Mouse (Mus musculus) limb, embryonic 14.5 days (tissue): Measurements from ENCODE around the gene C1qtnf5. TPM values are rescaled to one million over a fixed set of nuclear protein-coding genes. Genes with fewer than 3 reads are reported as not detected.

Source experiments
- ATAC-seq: fragments of 200-750 bp; cut with Nextera tagmentation; 2 replicates; pipeline ENCODE4 v1.8.0; 2017; ENCODE audit warnings: low read depth, moderate number of reproducible peaks, moderate TSS enrichment; ENCODE audit not compliant: low FRiP score
- DNase-seq: peaks from one replicate; pipeline ENCODE4 v3.0.0-alpha.2; 2015; ENCODE audit warnings: low spot score
- H3K27ac ChIP-seq: fragments of 300-500 bp; sonication (generic); replicated peaks from 2 replicates; pipeline ENCODE4 v1.5.1; 2014; ENCODE audit warnings: low read depth, mild to moderate bottlenecking, low read length, moderate library complexity, mixed read lengths
- H3K27me3 ChIP-seq: fragments of 300-500 bp; sonication (generic); 2 replicates; pipeline ENCODE4 v1.6.1; 2014; ENCODE audit warnings: low read length, mixed read lengths; ENCODE audit not compliant: control insufficient read depth, insufficient read depth
- H3K36me3 ChIP-seq: fragments of 300-500 bp; sonication (generic); 2 replicates; pipeline ENCODE4 v1.6.1; 2014; ENCODE audit warnings: mild to moderate bottlenecking, low read length, moderate library complexity, mixed read lengths; ENCODE audit not compliant: control insufficient read depth, insufficient read depth
- H3K4me1 ChIP-seq: fragments of 300-500 bp; sonication (generic); 2 replicates; pipeline ENCODE4 v1.6.1; 2014; ENCODE audit warnings: antibody characterized with exemption, low read length, mixed read lengths; ENCODE audit not compliant: control insufficient read depth, insufficient read depth
- H3K4me2 ChIP-seq: fragments of 300-500 bp; sonication (generic); replicated peaks from 2 replicates; pipeline ENCODE4 v1.6.1; 2014; ENCODE audit warnings: low read depth, mild to moderate bottlenecking, low read length, moderate library complexity; ENCODE audit not compliant: severe bottlenecking
- H3K4me3 ChIP-seq: fragments of 300-500 bp; sonication (generic); replicated peaks from 2 replicates; pipeline ENCODE4 v1.5.1; 2014; ENCODE audit warnings: low read length
- H3K9ac ChIP-seq: fragments of 300-500 bp; sonication (generic); 2 replicates; pipeline ENCODE4 v1.6.1; 2014; ENCODE audit warnings: mild to moderate bottlenecking, low read depth, low read length, moderate library complexity; ENCODE audit not compliant: severe bottlenecking
- H3K9me3 ChIP-seq: fragments of 300-500 bp; sonication (generic); 2 replicates; pipeline ENCODE4 v1.6.1; 2016; ENCODE audit warnings: low read length; ENCODE audit not compliant: control insufficient read depth
- POLR2A ChIP-seq: fragments of 200-500 bp; IDR thresholded peaks from 2 replicates; pipeline ENCODE4 v1.8.0; 2012; ENCODE audit warnings: inconsistent platforms, mild to moderate bottlenecking, moderate library complexity, borderline replicate concordance; ENCODE audit not compliant: insufficient read depth, insufficient read length; ENCODE audit errors: extremely low read depth
- WGBS: fragments of 180-500 bp; shearing (Covaris S2); extraction: QIAGEN DNeasy Blood & Tissue Kit; methylation state at CpG from one replicate; pipeline ENCODE4 v1.1.7; 2014; 5-methylcytosine and 5-hydroxymethylcytosine counted together
- polyA plus RNA-seq, 2 experiments: library from polyadenylated mRNA; depleted of rRNA in 1 of 2; stranded (reverse) in 1 of 2; unstranded in 1 of 2; fragments of >200 nt; fragmentation: Nextera tagmentation in 1 of 2; extraction: Ambion mirVana in 1 of 2; gene quantifications; 2 replicates each; pipeline versions ENCODE4 v1.2.1 to v1.2.3; 2012 to 2014

C1qtnf5 gene
- polyA plus RNA-seq, 2 experiments: 7.5 to 10.0 TPM

GRCm38 (mm10) chr9:44087761-44088455, 19.1 kb upstream of the C1qtnf5 start:
- Histone ChIP-seq H3K4me1 (peaks cover 33% of the 10 kb centered on the region), H3K36me3 (peaks cover 23% of the 10 kb centered on the region), H3K9me3 (no peaks in the 10 kb centered on the region), H3K27me3 (peaks cover 14% of the 10 kb centered on the region), H3K4me3 (no peak overlapping the region), H3K27ac (0 out of 2 replicates have a peak overlapping the region, but pooled peaks have one; percentile 5), H3K9ac (no peak overlapping the region), H3K4me2 (peak overlapping the region; percentile 15; the same call in 1 of the 2 replicates)
- WGBS: 5% methylated on average over 15 of the region's 15 CpGs
- ATAC-seq (peak; percentile 49), DNase-seq (peak; percentile 55)
- no peak for TF ChIP-seq POLR2A

GRCm38 (mm10) chr9:44088877-44089608, 18.0 kb upstream of the C1qtnf5 start:
- H3K9me3 ChIP-seq: no peaks in the 10 kb centered on the region
- WGBS: 60% methylated on average over 12 of the region's 12 CpGs
- no peak for ATAC-seq
- no peak for DNase-seq
- 0 out of 2 replicates have a peak, but pooled peaks cover 3% of the 10 kb centered on the region for H3K27me3 ChIP-seq
- H3K4me3 ChIP-seq: no peak overlapping the region
- H3K9ac ChIP-seq: no peak overlapping the region
- H3K4me2 ChIP-seq: no peak overlapping the region
- no peak overlapping the region for H3K27ac ChIP-seq
- peaks cover 27% of the 10 kb centered on the region for H3K4me1 ChIP-seq
- peaks cover 30% of the 10 kb centered on the region for H3K36me3 ChIP-seq
- no peak for TF ChIP-seq POLR2A

- 39% methylated on average over 24 of the region's 24 CpGs for WGBS
- H3K36me3 ChIP-seq: peaks cover 37% of the 10 kb centered on the region
- no peaks in the 10 kb centered on the region for H3K9me3 ChIP-seq
- H3K27ac ChIP-seq: no peak overlapping the region
- H3K9ac ChIP-seq: no peak overlapping the region
- H3K4me1 ChIP-seq: no peaks in the 10 kb centered on the region; the same call in 1 of the 2 replicates
- no peak for TF ChIP-seq POLR2A
- DNase-seq (peak; percentile 54), ATAC-seq (peak; percentile 62; the same call in 1 of the 2 replicates)
- H3K4me2 ChIP-seq: no peak overlapping the region
- H3K4me3 ChIP-seq: no peak overlapping the region
- H3K27me3 ChIP-seq: no peaks in the 10 kb centered on the region
These were observed 13.2 kb upstream of the C1qtnf5 start for GRCm38 (mm10) chr9:44093612-44094503.

- Histone ChIP-seq H3K4me3 (no peak overlapping the region), H3K4me2 (no peak overlapping the region), H3K27me3 (no peaks in the 10 kb centered on the region), H3K9ac (no peak overlapping the region), H3K27ac (no peak overlapping the region), H3K9me3 (no peaks in the 10 kb centered on the region), H3K36me3 (peaks cover 37% of the 10 kb centered on the region), H3K4me1 (no peaks in the 10 kb centered on the region; the same call in 1 of the 2 replicates)
- WGBS: 80% methylated on average over 3 of the region's 3 CpGs
- TF ChIP-seq POLR2A: no peak
- ATAC-seq (no peak), DNase-seq (no peak)
These were observed 12.3 kb upstream of the C1qtnf5 start for GRCm38 (mm10) chr9:44094737-44095136.

- H3K9me3 ChIP-seq: no peaks in the 10 kb centered on the region
- H3K4me1 ChIP-seq: no peaks in the 10 kb centered on the region; the same call in 1 of the 2 replicates
- peaks cover 30% of the 10 kb centered on the region for H3K36me3 ChIP-seq
- no peak overlapping the region for H3K4me2 ChIP-seq
- no peak overlapping the region for H3K4me3 ChIP-seq
- DNase-seq (no peak), ATAC-seq (no peak)
- TF ChIP-seq POLR2A: no peak
- no peak overlapping the region for H3K27ac ChIP-seq
- no peaks in the 10 kb centered on the region for H3K27me3 ChIP-seq
- 85% methylated on average over 9 of the region's 9 CpGs for WGBS
- no peak overlapping the region for H3K9ac ChIP-seq
These were observed 11.3 kb upstream of the C1qtnf5 start for GRCm38 (mm10) chr9:44095781-44096180.
